Mouse (Mus musculus) neural tube, embryonic 15.5 days (tissue): ENCODE data around the gene Pcgf1. TPM values are rescaled to one million over a fixed set of nuclear protein-coding genes. Genes with fewer than 3 reads are reported as not detected.

Experiments used
- ATAC-seq: fragments of 200-750 bp; cut with Nextera tagmentation; 2 replicates; pipeline ENCODE4 v1.8.0; 2017; ENCODE audit warnings: mild to moderate bottlenecking, moderate TSS enrichment, moderate library complexity; ENCODE audit not compliant: low FRiP score
- H3K27ac ChIP-seq: fragments of 300-500 bp; sonication (generic); replicated peaks from 2 replicates; pipeline ENCODE4 v1.5.1; 2015; ENCODE audit warnings: mild to moderate bottlenecking, inconsistent platforms
- H3K27me3 ChIP-seq: fragments of 300-500 bp; sonication (generic); replicated peaks from 2 replicates; pipeline ENCODE4 v1.6.1; 2015; ENCODE audit warnings: inconsistent platforms
- H3K36me3 ChIP-seq: fragments of 300-500 bp; sonication (generic); 2 replicates; pipeline ENCODE4 v1.6.1; 2015; ENCODE audit warnings: inconsistent platforms
- H3K4me1 ChIP-seq: fragments of 300-500 bp; sonication (generic); 2 replicates; pipeline ENCODE4 v1.6.1; 2015; ENCODE audit warnings: inconsistent platforms
- H3K4me2 ChIP-seq: fragments of 300-500 bp; sonication (generic); 2 replicates; pipeline ENCODE4 v1.6.1; 2015; ENCODE audit warnings: inconsistent platforms, mild to moderate bottlenecking, moderate library complexity
- H3K4me3 ChIP-seq: fragments of 300-500 bp; sonication (generic); replicated peaks from 2 replicates; pipeline ENCODE4 v1.5.1; 2015; ENCODE audit warnings: mild to moderate bottlenecking, inconsistent platforms
- H3K9ac ChIP-seq: fragments of 300-500 bp; sonication (generic); replicated peaks from 2 replicates; pipeline ENCODE4 v1.6.1; 2015; ENCODE audit warnings: mild to moderate bottlenecking, inconsistent platforms
- H3K9me3 ChIP-seq: fragments of 300-500 bp; sonication (generic); replicated peaks from 2 replicates; pipeline ENCODE4 v1.6.1; 2016; ENCODE audit warnings: inconsistent platforms
- WGBS: fragments of 180-500 bp; shearing (Covaris S2); methylation state at CpG from one replicate; pipeline ENCODE4 v1.1.7; 2015; ENCODE audit warnings: mixed read lengths; 5-methylcytosine and 5-hydroxymethylcytosine counted together
- polyA plus RNA-seq: library from polyadenylated mRNA; unstranded; fragments of >200 nt; fragmentation: Nextera tagmentation; extraction: Ambion mirVana; gene quantifications from 2 replicates; pipeline ENCODE4 v1.2.1, GENCODE M21; 2015

The Pcgf1 gene
- polyA plus RNA-seq, 1 experiment from 2014 or later: 50.8 TPM

DNA sequence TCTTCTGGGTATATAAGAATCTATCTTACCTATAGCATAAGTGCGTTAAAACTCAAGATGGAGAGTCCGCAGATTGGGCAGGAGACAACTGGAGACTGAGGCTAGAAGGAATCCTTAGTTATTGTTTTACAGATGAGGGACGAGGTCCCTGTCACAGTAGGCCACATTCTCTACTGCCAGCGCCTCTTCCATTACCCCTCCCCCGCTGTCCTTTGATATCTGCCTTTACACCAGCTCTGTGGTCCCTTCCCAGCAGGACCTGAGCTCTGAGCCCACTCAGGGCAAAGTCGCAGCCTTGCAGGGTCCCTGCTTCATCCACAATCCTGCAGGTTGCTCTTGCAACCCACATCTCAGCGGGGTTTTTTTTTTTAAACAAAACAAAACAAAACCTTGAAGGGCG, 9.4 kb upstream of the Pcgf1 start:
- no peak overlapping the region for H3K27ac ChIP-seq
- no peaks in the 10 kb centered on the region for H3K36me3 ChIP-seq
- WGBS: 4% methylated on average over 8 of the region's 8 CpGs
- peaks cover 94% of the 10 kb centered on the region for H3K27me3 ChIP-seq
- H3K9me3 ChIP-seq: no peaks in the 10 kb centered on the region
- peaks cover 24% of the 10 kb centered on the region for H3K4me1 ChIP-seq
- H3K4me2 ChIP-seq: no peak overlapping the region; the same call in 1 of the 2 replicates
- H3K9ac ChIP-seq: no peak overlapping the region
- ATAC-seq: no peak
- no peak overlapping the region for H3K4me3 ChIP-seq

DNA sequence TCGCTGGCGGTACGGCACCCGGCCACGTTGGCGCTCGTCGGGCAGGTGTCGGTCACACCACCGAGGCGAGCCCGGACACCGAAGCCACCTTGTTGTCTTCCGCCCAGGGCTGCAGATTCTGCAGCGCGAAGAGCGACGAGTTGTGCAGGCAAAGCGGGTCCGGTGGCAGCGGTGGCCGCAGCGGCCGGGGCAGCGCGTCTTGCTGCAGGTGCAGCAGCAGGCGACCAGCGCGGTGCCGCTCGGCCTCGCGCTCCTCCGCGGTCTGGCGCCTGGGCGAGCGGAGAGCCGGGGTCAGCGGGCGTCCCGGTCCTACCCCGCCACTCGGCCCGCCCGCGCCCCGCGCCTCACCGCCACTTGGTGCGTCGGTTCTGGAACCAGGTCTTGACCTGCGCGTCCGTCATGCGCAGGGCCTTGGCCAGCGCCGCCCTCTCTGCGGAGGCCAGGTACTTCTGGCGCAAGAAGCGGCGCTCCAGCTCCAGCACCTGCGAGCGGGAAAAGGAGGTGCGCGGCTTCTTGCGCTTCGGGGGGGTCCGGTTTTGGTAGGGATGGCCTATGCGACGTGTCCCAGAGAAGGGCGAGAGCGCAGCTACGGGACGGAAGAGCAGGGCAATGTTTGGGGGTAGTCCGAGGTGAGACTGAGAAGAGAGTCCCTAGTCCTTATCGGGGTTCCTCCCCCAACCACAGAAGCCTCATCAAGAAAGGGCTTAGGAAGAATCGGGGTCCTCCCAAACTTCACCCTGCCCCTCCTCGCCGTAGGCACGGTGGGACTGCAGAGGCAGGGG, 8.8 kb upstream of the Pcgf1 start:
- Histone ChIP-seq H3K27ac (no peak overlapping the region), H3K9ac (no peak overlapping the region), H3K4me2 (peak overlapping the region; percentile 42), H3K36me3 (no peaks in the 10 kb centered on the region), H3K4me3 (peak overlapping the region; percentile 26), H3K9me3 (no peaks in the 10 kb centered on the region), H3K4me1 (peaks cover 24% of the 10 kb centered on the region), H3K27me3 (peaks cover 93% of the 10 kb centered on the region)
- WGBS: under 1% methylated on average over 81 of the region's 81 CpGs
- ATAC-seq: no peak

DNA sequence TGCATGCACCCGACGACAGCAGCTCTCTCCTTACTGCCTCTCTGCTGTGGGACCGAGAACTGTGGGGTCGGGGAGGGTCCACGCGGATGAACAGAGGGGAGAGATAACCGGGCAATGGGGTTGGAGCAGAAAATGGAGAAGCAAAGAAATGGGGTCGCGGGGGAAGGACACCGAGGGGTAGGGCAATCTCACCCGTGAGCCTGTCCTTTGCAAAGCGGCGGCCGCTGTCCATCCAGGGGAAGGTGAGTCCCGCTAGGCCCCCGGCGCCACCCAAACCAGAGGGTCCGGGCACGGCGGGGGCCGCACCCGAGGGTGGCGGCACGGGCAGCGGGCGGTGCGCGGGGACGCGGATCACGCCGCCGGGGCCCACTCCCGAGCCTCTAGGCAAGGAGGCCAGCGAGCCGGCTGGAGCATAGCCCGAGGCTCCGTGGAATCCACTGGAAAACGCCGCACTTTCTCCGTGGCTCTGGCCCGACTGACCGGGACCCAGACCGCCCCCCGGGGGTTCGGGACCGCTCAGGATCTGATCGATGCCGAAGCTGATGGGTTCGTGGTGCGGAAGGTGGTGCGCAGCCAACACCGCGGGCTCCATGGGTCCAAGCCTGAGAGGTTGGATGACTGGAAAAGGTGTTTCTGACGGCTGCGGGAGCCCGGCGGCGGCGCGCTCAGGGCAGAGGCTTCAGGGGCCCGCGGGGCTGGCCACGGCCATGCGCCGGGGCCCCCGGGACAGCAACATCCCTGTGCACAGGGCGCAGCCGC, 8.0 kb upstream of the Pcgf1 start:
- Histone ChIP-seq H3K27ac (no peak overlapping the region), H3K4me1 (peaks cover 24% of the 10 kb centered on the region), H3K9me3 (no peaks in the 10 kb centered on the region), H3K9ac (no peak overlapping the region), H3K36me3 (no peaks in the 10 kb centered on the region), H3K4me3 (peak overlapping the region; percentile 26), H3K4me2 (peak overlapping the region; percentile 23), H3K27me3 (peaks cover 93% of the 10 kb centered on the region)
- under 1% methylated on average over 68 of the region's 69 CpGs for WGBS
- ATAC-seq: peak; percentile 35; the same call in 1 of the 2 replicates

DNA sequence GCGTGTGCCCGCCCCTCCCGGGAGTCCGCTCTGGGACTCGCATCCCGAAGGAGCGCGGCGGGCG, 7.6 kb upstream of the Pcgf1 start, which contains the start of gene Tlx2:
Tlx2 (minus strand) TSS at position 47 of the 64 bp plus-strand sequence.
- H3K4me2 ChIP-seq: peak within 1 kb of the TSS; percentile 42
- ATAC-seq: no peak
- peaks cover 24% of the 10 kb centered on the region for H3K4me1 ChIP-seq
- no peak within 1 kb of the TSS for H3K27ac ChIP-seq
- H3K4me3 ChIP-seq: peak within 1 kb of the TSS; percentile 26
- no peaks in the 10 kb centered on the region for H3K9me3 ChIP-seq
- no peak within 1 kb of the TSS for H3K9ac ChIP-seq
- peaks cover 93% of the 10 kb centered on the region for H3K27me3 ChIP-seq
- no peaks in the 10 kb centered on the region for H3K36me3 ChIP-seq
- 2% methylated on average over 10 of the region's 10 CpGs for WGBS

DNA sequence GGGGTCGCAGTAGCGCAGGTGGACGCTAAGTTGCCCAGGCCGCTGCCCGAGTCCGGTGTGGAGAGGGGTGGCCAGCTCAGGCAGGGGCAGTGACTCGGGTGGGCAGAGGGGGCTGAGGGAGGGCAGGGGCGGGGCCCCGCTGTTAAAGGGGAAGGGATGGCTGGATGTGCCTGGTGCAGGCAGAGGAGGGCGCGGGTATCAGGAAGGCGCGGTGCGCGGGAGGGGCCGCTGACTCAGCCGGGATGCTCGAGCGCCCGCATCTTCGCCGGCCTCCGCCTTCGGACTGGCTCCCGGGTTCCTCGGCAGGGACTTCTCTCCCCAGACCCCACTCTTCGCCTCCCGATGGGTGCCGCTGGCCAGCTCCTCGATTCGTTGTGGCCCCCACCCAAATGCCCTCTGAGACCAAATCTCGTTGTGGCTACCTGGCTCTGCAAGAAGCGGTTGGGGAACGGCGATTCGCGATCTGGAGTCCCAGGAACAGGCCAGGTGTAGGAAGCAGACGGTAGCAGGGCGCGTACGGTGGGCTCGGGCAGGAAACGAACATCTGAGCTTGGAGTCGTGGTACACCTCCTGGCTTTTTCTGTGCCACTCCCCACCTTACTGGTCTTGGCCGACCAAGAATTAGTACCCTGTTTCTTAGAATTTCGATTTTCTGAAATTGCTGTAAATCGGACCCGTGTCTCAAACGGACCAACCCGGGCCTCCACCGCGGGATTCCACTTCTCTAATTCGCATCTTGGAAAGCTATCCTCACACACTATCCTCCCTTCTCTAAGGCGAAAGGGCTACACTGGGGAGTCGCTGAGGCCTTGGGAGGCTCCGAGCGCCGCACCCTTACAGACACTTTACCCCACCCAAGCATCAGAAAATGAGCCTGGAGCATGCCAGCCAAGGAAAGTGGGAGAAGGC, 7.1 kb upstream of the Pcgf1 start:
- no peak overlapping the region for H3K9ac ChIP-seq

DNA sequence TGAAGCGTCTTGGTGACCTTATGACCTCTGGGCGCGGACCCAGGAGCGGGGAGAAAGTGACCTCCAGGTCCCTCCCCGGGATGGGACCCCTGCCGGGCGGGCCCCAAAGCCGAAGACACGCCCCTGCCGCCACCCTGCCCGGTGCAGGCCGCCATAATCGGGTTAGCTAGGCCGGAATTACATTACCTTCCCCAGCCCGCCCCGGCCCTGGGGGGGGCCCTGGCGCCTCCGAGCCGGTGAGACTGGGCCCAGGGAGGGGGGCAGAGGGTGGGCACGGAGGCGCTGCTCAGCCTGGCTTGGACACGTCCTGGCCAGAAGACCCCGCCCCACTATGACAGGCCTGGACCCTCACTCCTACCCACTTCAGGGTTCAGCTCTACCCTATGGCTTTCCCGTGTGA, 6.4 kb upstream of the Pcgf1 start:
- no peak overlapping the region for H3K4me2 ChIP-seq
- peaks cover 24% of the 10 kb centered on the region for H3K4me1 ChIP-seq
- H3K27ac ChIP-seq: no peak overlapping the region
- H3K27me3 ChIP-seq: peaks cover 93% of the 10 kb centered on the region
- peak; percentile 35; the same call in 1 of the 2 replicates for ATAC-seq
- H3K36me3 ChIP-seq: no peaks in the 10 kb centered on the region
- H3K9ac ChIP-seq: no peak overlapping the region
- no peak overlapping the region; the same call in 1 of the 2 replicates for H3K4me3 ChIP-seq
- under 1% methylated on average over 24 of the region's 24 CpGs for WGBS
- no peaks in the 10 kb centered on the region for H3K9me3 ChIP-seq

More for the DNA sequence above, 7.1 kb upstream of the Pcgf1 start:
- H3K36me3 ChIP-seq: no peaks in the 10 kb centered on the region
- peak overlapping the region; percentile 23 for H3K4me2 ChIP-seq
- H3K27ac ChIP-seq: no peak overlapping the region
- H3K27me3 ChIP-seq: peaks cover 93% of the 10 kb centered on the region
- peaks cover 24% of the 10 kb centered on the region for H3K4me1 ChIP-seq
- 1% methylated on average over 53 of the region's 58 CpGs for WGBS
- peak; percentile 19; the same call in 1 of the 2 replicates for ATAC-seq
- H3K4me3 ChIP-seq: peak overlapping the region; percentile 26
- H3K9me3 ChIP-seq: no peaks in the 10 kb centered on the region

DNA sequence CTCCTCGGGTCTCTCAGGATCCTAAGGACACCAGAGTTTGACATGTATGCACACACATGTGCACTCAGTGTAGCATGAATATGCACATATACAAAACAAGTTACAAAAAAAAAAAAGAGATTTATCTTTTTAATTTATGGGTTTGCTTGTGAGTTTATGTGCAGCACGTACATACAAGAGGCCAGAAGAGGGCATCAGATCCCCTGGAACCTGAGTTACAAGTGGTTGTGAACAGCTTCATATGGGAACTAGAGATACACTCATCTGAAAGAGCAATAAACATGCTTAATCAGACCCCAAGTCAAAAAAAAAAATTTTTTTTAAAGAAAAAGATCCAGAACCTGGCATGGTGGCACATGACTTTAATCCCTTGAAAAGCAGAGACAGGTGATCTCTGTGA, 2.7 kb upstream of the Pcgf1 start:
- H3K9me3 ChIP-seq: no peaks in the 10 kb centered on the region
- WGBS: 28% methylated on average over 2 of the region's 2 CpGs
- ATAC-seq: no peak
- H3K4me2 ChIP-seq: no peak overlapping the region
- peaks cover 32% of the 10 kb centered on the region for H3K4me1 ChIP-seq
- no peak overlapping the region for H3K4me3 ChIP-seq
- H3K36me3 ChIP-seq: no peaks in the 10 kb centered on the region
- no peak overlapping the region for H3K27ac ChIP-seq
- H3K27me3 ChIP-seq: peaks cover 64% of the 10 kb centered on the region
- H3K9ac ChIP-seq: no peak overlapping the region

DNA sequence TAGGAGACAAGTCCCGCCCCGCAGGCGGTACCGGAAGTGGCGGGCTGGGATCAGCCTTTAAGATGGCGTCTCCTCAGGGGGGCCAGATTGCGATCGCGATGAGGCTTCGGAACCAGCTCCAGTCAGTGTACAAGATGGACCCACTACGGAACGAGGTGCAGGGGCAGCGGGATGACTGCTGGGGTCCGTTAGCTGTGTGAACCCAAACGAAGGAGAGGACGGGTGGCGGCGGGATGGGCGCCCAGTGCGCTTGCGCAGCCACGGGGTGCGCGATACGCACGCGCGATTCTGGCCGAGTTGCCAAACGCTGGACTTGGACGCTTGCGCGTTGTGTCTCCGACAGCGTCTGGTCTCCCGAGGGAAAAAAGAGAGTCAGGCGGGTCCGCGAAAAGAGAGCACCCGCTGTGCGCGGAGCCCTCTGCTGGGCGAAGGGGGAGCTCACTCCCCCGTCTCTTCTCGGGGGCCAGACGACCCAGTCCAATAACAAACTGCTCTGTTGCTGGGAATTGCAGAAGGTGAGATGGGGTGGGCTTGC, 722 bp downstream of the Pcgf1 start:
- under 1% methylated on average over 35 of the region's 46 CpGs for WGBS

DNA sequence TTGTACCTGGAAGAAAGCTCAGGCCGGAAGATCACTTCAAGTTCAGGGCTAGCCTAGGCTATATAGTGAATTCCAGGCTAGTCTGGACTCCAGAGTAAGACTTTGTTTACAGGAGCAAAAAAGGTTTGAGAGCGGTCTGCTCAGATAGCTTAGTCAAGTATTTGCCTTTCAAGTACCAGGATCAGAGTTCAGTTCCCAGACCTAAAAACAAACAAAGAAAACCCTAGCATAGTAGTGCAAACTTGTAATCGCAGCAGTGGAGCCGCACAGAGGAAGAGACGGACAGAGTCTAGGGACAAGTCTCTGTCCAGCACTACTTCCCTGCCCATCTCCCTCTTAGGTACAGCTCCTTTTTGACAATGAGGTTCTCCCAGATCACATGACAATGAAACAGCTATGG, 2.5 kb downstream of the Pcgf1 start:
- Histone ChIP-seq H3K27ac (no peak overlapping the region), H3K9ac (no peak overlapping the region), H3K9me3 (no peaks in the 10 kb centered on the region), H3K4me1 (peaks cover 31% of the 10 kb centered on the region), H3K36me3 (peaks cover 15% of the 10 kb centered on the region), H3K4me3 (no peak overlapping the region), H3K4me2 (peak overlapping the region; percentile 80; the same call in 1 of the 2 replicates), H3K27me3 (peaks cover 51% of the 10 kb centered on the region)
- 94% methylated on average over 5 of the region's 5 CpGs for WGBS
- no peak for ATAC-seq

More for the DNA sequence above, 722 bp downstream of the Pcgf1 start:
- peaks cover 27% of the 10 kb centered on the region for H3K4me1 ChIP-seq
- peaks cover 15% of the 10 kb centered on the region for H3K36me3 ChIP-seq
- H3K9me3 ChIP-seq: no peaks in the 10 kb centered on the region
- peak overlapping the region; percentile 98 for H3K4me2 ChIP-seq
- peak overlapping the region; percentile 98 for H3K27ac ChIP-seq
- peak overlapping the region; percentile 84 for H3K9ac ChIP-seq
- peaks cover 51% of the 10 kb centered on the region for H3K27me3 ChIP-seq
- peak; percentile 95 for ATAC-seq
- peak overlapping the region; percentile 84 for H3K4me3 ChIP-seq

DNA sequence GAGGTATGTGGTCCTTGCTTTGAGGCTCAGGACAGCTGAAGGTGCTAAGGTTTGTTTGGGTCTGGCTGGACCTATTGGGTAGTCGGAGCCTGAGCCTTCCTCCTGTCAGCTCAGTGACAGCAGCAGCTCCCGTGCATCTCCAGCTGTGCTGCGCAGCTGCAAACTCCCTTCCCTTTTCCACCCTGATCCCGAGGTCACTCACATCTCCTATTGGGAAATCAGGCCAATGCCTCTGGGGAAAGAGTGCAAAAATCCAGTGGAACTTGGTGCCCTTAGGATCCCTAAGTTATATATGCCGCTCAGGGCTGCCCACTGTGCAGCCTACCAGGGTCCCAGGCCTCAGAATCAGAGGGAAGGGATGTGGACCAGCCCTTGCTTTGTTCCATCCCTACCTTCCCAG, 5.8 kb downstream of the Pcgf1 start:
- no peak for ATAC-seq
- Histone ChIP-seq H3K27me3 (peaks cover 64% of the 10 kb centered on the region), H3K4me2 (no peak overlapping the region), H3K27ac (no peak overlapping the region), H3K9me3 (no peaks in the 10 kb centered on the region), H3K36me3 (peaks cover 15% of the 10 kb centered on the region), H3K4me1 (peaks cover 34% of the 10 kb centered on the region), H3K9ac (no peak overlapping the region), H3K4me3 (no peak overlapping the region)
- WGBS: 13% methylated on average over 5 of the region's 5 CpGs

DNA sequence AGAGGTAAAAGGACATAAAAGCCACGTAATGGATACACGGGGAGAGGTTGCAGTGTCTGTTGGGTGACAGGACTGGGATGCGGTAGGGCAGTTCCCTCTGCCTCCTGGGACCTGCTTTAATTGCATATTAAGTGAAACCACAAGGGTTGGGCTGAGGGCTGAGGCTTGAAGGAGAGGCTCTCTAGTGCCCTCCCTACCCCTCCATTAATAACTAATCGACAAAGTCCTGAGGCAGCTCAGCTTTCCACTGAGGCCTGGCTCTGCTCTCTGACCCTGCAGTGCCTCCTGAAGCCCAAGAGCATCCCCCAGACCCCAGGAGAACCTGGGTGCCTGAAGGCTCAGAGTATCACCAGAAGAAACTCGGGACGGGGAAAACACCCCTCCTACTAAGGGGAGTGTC, 6.8 kb downstream of the Pcgf1 start:
- no peak overlapping the region for H3K4me2 ChIP-seq
- no peak overlapping the region for H3K4me3 ChIP-seq
- H3K36me3 ChIP-seq: peaks cover 15% of the 10 kb centered on the region
- peaks cover 72% of the 10 kb centered on the region for H3K27me3 ChIP-seq
- no peak overlapping the region for H3K27ac ChIP-seq
- ATAC-seq: no peak
- no peaks in the 10 kb centered on the region for H3K9me3 ChIP-seq
- H3K4me1 ChIP-seq: peaks cover 26% of the 10 kb centered on the region
- WGBS: 9% methylated on average over 6 of the region's 6 CpGs
- no peak overlapping the region for H3K9ac ChIP-seq
